Mouse (Mus musculus): Measurements from ENCODE around the gene Uty. TPM values are rescaled to one million over a fixed set of nuclear protein-coding genes. Genes with fewer than 3 reads are reported as not detected.

Gene Uty
- total and polyA plus RNA-seq, 3 experiments: 7.4 to 115 (median 21.4) TPM

DNA sequence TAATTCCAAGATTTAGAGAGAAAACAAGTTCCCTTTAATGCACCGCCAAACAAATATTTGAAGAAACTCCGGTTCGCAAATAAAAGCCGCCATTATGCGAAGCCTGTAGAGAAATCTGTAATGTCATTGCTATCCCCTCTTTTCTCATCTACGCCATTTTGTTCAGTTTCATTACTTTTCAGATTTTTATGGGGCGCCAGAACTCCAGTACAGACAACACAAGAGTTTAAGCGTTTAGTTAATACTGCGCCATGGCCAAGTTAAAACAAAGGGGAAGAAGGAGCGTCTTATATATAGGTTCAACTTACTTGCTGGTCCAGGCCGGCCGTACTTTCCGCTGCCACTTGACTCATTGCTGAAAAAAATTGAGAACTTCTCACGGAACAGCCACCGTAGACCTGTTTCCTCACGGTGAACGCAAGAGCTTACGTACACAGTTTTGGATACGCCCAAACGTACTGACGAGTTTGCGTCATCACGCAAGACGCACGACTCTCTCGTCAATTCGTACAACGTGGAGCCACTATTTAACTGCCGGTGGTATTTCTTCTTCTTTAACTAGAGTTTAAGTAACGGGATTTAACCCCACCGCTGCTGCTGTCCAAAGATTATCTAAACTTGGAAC is 40.7 kb upstream of the Uty start, which contains the start of gene Ddx3y:
TSS of gene Ddx3y (minus strand) at position 459 of the 625 bp plus-strand sequence.
- DNase-seq (ENCODE audit: low read depth, low spot score): peak; percentile 98
- no peak for TF ChIP-seq MAZ (IDR thresholded peaks at IDR 0.05; ENCODE audit: low read depth, low read length)
- no peak for TF ChIP-seq RCOR1 (IDR thresholded peaks at IDR 0.05; ENCODE audit: low read depth, low read length)
- TF ChIP-seq TAL1 (IDR thresholded peaks at IDR 0.05; ENCODE audit: low read length): no peak
- no peak for TF ChIP-seq ZC3H11A (IDR thresholded peaks at IDR 0.05; ENCODE audit: low read depth, low read length)
- no peak for TF ChIP-seq USF2 (IDR thresholded peaks at IDR 0.05; ENCODE audit: borderline replicate concordance in 1 of 2, insufficient read depth in 1 of 2, low read depth in 1 of 2, low read length in 2 of 2)
- no peak for TF ChIP-seq MAX (IDR thresholded peaks at IDR 0.05; ENCODE audit: low read length)
- TF ChIP-seq ETS1 (IDR thresholded peaks at IDR 0.05; ENCODE audit: low read depth, low read length): no peak
- no peak for TF ChIP-seq GABPA (IDR thresholded peaks at IDR 0.05; ENCODE audit: low read depth, low read length)
- TF ChIP-seq CHD2 (IDR thresholded peaks at IDR 0.05; ENCODE audit: low read length): no peak
- TF ChIP-seq RAD21 (IDR thresholded peaks at IDR 0.05; ENCODE audit: low read depth, low read length): no peak
- TF ChIP-seq NRF1 (IDR thresholded peaks at IDR 0.05; ENCODE audit: insufficient read depth, low read depth, low read length, poor library complexity, severe bottlenecking): no peak
- no peak for TF ChIP-seq CHD1 (IDR thresholded peaks at IDR 0.05; ENCODE audit: low read depth, low read length)
- no peak for TF ChIP-seq USF1 (IDR thresholded peaks at IDR 0.05; ENCODE audit: low read depth, low read length)
- no peak for TF ChIP-seq GATA1 (IDR thresholded peaks at IDR 0.05; ENCODE audit: low read depth, low read length)
- no peak for TF ChIP-seq MXI1 (IDR thresholded peaks at IDR 0.05; ENCODE audit: low read depth, low read length)
- TF ChIP-seq JUND (IDR thresholded peaks at IDR 0.05; ENCODE audit: low read depth, low read length): no peak
- no peak for TF ChIP-seq MEF2A (IDR thresholded peaks at IDR 0.05; ENCODE audit: extremely low read depth, insufficient replicate concordance, low read depth, low read length, poor library complexity, severe bottlenecking)
- TF ChIP-seq TCF12 (IDR thresholded peaks at IDR 0.05; ENCODE audit: low read depth, low read length): no peak
- TF ChIP-seq POLR2A (IDR thresholded peaks at IDR 0.05; ENCODE audit: control insufficient read depth in 1 of 2, insufficient read depth in 1 of 2, low read depth in 1 of 2, low read length in 2 of 2, poor library complexity in 1 of 2): no peak
- H3K79me2 ChIP-seq (ENCODE audit: control insufficient read depth, insufficient read depth, low read length, poor library complexity): peaks cover 15% of the 10 kb centered on the region
- peak within 1 kb of the TSS; percentile 88 for H3K27ac ChIP-seq (ENCODE audit: control insufficient read depth, low read depth, low read length)
- peak within 1 kb of the TSS; percentile 74 for H3K9ac ChIP-seq (ENCODE audit: control insufficient read depth, low read depth, low read length, poor library complexity, severe bottlenecking)
- peak within 1 kb of the TSS; percentile 91 to 98 for H3K4me3 ChIP-seq (ENCODE audit: control insufficient read depth in 1 of 2, insufficient read depth in 1 of 2, low read depth in 2 of 2, low read length in 2 of 2)
- no peaks in the 10 kb centered on the region for H3K27me3 ChIP-seq (ENCODE audit: control insufficient read depth in 1 of 2, insufficient read depth in 2 of 2, low read length in 2 of 2)
- H3K4me1 ChIP-seq (ENCODE audit: control insufficient read depth in 1 of 2, insufficient read depth in 2 of 2, low read length in 2 of 2): no peaks in the 10 kb centered on the region
- H3K9me3 ChIP-seq (replicated peaks; ENCODE audit: insufficient read depth, low read length): no peaks in the 10 kb centered on the region
- peaks cover 12 to 31% of the 10 kb centered on the region in 2 experiments for H3K36me3 ChIP-seq (ENCODE audit: control insufficient read depth in 1 of 2, insufficient read depth in 2 of 2, low read length in 2 of 2)

- H3K9ac ChIP-seq (ENCODE audit: control insufficient read depth, low read depth, low read length, poor library complexity, severe bottlenecking): peak overlapping the region; percentile 74
- TF ChIP-seq ELF1 (IDR thresholded peaks at IDR 0.05; ENCODE audit: low read depth, low read length) (no peak), EP300 (IDR thresholded peaks at IDR 0.05; ENCODE audit: low read depth in 1 of 2, low read length in 2 of 2) (no peak), RAD21 (IDR thresholded peaks at IDR 0.05; ENCODE audit: low read depth, low read length) (no peak), BHLHE40 (IDR thresholded peaks at IDR 0.05; ENCODE audit: borderline replicate concordance, low read depth, low read length) (no peak), ZMIZ1 (IDR thresholded peaks at IDR 0.05; ENCODE audit: low read depth, low read length) (no peak), CTCF (IDR thresholded peaks at IDR 0.05 in 2 of 3, conservative IDR thresholded peaks at IDR 0.05 in 1 of 3; ENCODE audit: control insufficient read depth in 1 of 3, insufficient read depth in 1 of 3, low read depth in 2 of 3, low read length in 3 of 3, poor library complexity in 1 of 3, severe bottlenecking in 1 of 3) (no peak), JUND (IDR thresholded peaks at IDR 0.05; ENCODE audit: low read depth, low read length) (no peak), MYC (IDR thresholded peaks at IDR 0.05; ENCODE audit: low read depth, low read length) (no peak)
- peak overlapping the region; percentile 91 to 98 for H3K4me3 ChIP-seq (ENCODE audit: control insufficient read depth in 1 of 2, insufficient read depth in 1 of 2, low read depth in 2 of 2, low read length in 2 of 2)
- DNase-seq (ENCODE audit: low read depth, low spot score): peak; percentile 88
- peaks cover 15% of the 10 kb centered on the region for H3K79me2 ChIP-seq (ENCODE audit: control insufficient read depth, insufficient read depth, low read length, poor library complexity)
- no peaks in the 10 kb centered on the region for H3K4me1 ChIP-seq (ENCODE audit: control insufficient read depth in 1 of 2, insufficient read depth in 2 of 2, low read length in 2 of 2)
- peak overlapping the region; percentile 88 for H3K27ac ChIP-seq (ENCODE audit: control insufficient read depth, low read depth, low read length)
- H3K36me3 ChIP-seq (ENCODE audit: control insufficient read depth in 1 of 2, insufficient read depth in 2 of 2, low read length in 2 of 2): peaks cover 12 to 37% of the 10 kb centered on the region in 2 experiments
- H3K9me3 ChIP-seq (replicated peaks; ENCODE audit: insufficient read depth, low read length): no peaks in the 10 kb centered on the region
- no peaks in the 10 kb centered on the region for H3K27me3 ChIP-seq (ENCODE audit: control insufficient read depth in 1 of 2, insufficient read depth in 2 of 2, low read length in 2 of 2)
These were observed 40.2 kb upstream of the Uty start for GRCm38 (mm10) chrY:1285735-1286134.
